Mouse (Mus musculus): ENCODE measurements around the gene Cirbp. TPM values are rescaled to one million over a fixed set of nuclear protein-coding genes. Genes with fewer than 3 reads are reported as not detected.

Cirbp gene
- polyA plus RNA-seq (2012; rRNA removed), result 52.6 and 63.1 TPM in 2 replicates

- no peak for DNase-seq (ENCODE audit: low read depth, low spot score)
- 27% methylated on average over 20 of the region's 20 CpGs for WGBS
Measured at GRCm38 (mm10) chr10:80165392-80166128, at the start of gene Cirbp. Cirbp (plus strand) TSS chr10:80165985.

GRCm38 (mm10) chr10:80116563-80116926, 49.2 kb upstream of the Cirbp start:
- DNase-seq (ENCODE audit: low read depth, low spot score), result no peak
- WGBS, result 1% methylated on average over 27 of the region's 27 CpGs

GRCm38 (mm10) chr10:80116927-80117691, 48.7 kb upstream of the Cirbp start:
- WGBS, result under 1% methylated on average over 30 of the region's 30 CpGs
- DNase-seq (ENCODE audit: low read depth, low spot score), result no peak

- DNase-seq (ENCODE audit: low read depth, low spot score), result no peak
- 10% methylated on average over 1 of the region's 1 CpGs for WGBS
Measured at GRCm38 (mm10) chr10:80117736-80118135, 48.0 kb upstream of the Cirbp start.

GRCm38 (mm10) chr10:80118552-80118951, 47.2 kb upstream of the Cirbp start:
- WGBS, result 71% methylated on average over 6 of the region's 6 CpGs
- no peak for DNase-seq (ENCODE audit: low read depth, low spot score)

- 23% methylated on average over 2 of the region's 2 CpGs for WGBS
- DNase-seq (ENCODE audit: low read depth, low spot score), result no peak
Measured at GRCm38 (mm10) chr10:80120146-80120545, 45.6 kb upstream of the Cirbp start.

GRCm38 (mm10) chr10:80121639-80122038, 44.1 kb upstream of the Cirbp start:
- DNase-seq (ENCODE audit: low read depth, low spot score), result no peak
- WGBS, result 76% methylated on average over 2 of the region's 2 CpGs

GRCm38 (mm10) chr10:80123932-80124562, 41.7 kb upstream of the Cirbp start:
- WGBS, result 87% methylated on average over 9 of the region's 9 CpGs
- no peak for DNase-seq (ENCODE audit: low read depth, low spot score)

- no peak for DNase-seq (ENCODE audit: low read depth, low spot score)
- WGBS, result 95% methylated on average over 8 of the region's 8 CpGs
Measured at GRCm38 (mm10) chr10:80127920-80128319, 37.9 kb upstream of the Cirbp start.

GRCm38 (mm10) chr10:80129846-80130245, 35.9 kb upstream of the Cirbp start:
- WGBS, result 34% methylated on average over 9 of the region's 9 CpGs
- DNase-seq (ENCODE audit: low read depth, low spot score), result no peak

- DNase-seq (ENCODE audit: low read depth, low spot score), result no peak
- 34% methylated on average over 18 of the region's 18 CpGs for WGBS
Measured at GRCm38 (mm10) chr10:80130403-80131031, 35.3 kb upstream of the Cirbp start.

GRCm38 (mm10) chr10:80131316-80131951, 34.4 kb upstream of the Cirbp start:
- 73% methylated on average over 55 of the region's 55 CpGs for WGBS
- no peak for DNase-seq (ENCODE audit: low read depth, low spot score)

- WGBS, result 87% methylated on average over 27 of the region's 27 CpGs
- DNase-seq (ENCODE audit: low read depth, low spot score), result no peak
Measured at GRCm38 (mm10) chr10:80131952-80132350, 33.8 kb upstream of the Cirbp start.

GRCm38 (mm10) chr10:80133226-80133849, 32.4 kb upstream of the Cirbp start:
- 60% methylated on average over 8 of the region's 8 CpGs for WGBS
- no peak for DNase-seq (ENCODE audit: low read depth, low spot score)

GRCm38 (mm10) chr10:80134421-80134820, 31.4 kb upstream of the Cirbp start:
- WGBS, result 83% methylated on average over 9 of the region's 9 CpGs
- no peak for DNase-seq (ENCODE audit: low read depth, low spot score)

GRCm38 (mm10) chr10:80135161-80135560, 30.6 kb upstream of the Cirbp start:
- DNase-seq (ENCODE audit: low read depth, low spot score), result no peak
- 82% methylated on average over 10 of the region's 10 CpGs for WGBS

- no peak for DNase-seq (ENCODE audit: low read depth, low spot score)
- 97% methylated on average over 1 of the region's 1 CpGs for WGBS
Measured at GRCm38 (mm10) chr10:80135641-80136040, 30.1 kb upstream of the Cirbp start.

- no peak for DNase-seq (ENCODE audit: low read depth, low spot score)
- WGBS, result 34% methylated on average over 49 of the region's 49 CpGs
Measured at GRCm38 (mm10) chr10:80136179-80136951, 29.4 kb upstream of the Cirbp start.
